Mouse (Mus musculus) erythroblast, embryonic 14.5 days (primary cell): Measurements from ENCODE around the gene Foxp1. TPM values are rescaled to one million over a fixed set of nuclear protein-coding genes. Genes with fewer than 3 reads are reported as not detected.

Source experiments
- H3K27me3 ChIP-seq: 2 replicates; pipeline ENCODE4 v1.6.1; 2012; ENCODE audit warnings: inconsistent platforms; ENCODE audit not compliant: control insufficient read depth
- H3K36me3 ChIP-seq: 2 replicates; pipeline ENCODE4 v1.6.1; 2012; ENCODE audit warnings: mild to moderate bottlenecking, inconsistent platforms; ENCODE audit not compliant: control insufficient read depth
- H3K4me1 ChIP-seq: 2 replicates; pipeline ENCODE4 v1.6.1; 2012; ENCODE audit warnings: inconsistent platforms; ENCODE audit not compliant: control insufficient read depth
- H3K4me3 ChIP-seq: replicated peaks from 2 replicates; pipeline ENCODE3; 2012; ENCODE audit warnings: moderate library complexity, mild to moderate bottlenecking, inconsistent platforms
- H3K9me3 ChIP-seq: 2 replicates; pipeline ENCODE4 v1.6.1; 2012; ENCODE audit warnings: low read length, inconsistent platforms, mixed read lengths; ENCODE audit not compliant: control insufficient read depth
- GATA1 ChIP-seq: IDR thresholded peaks from 2 replicates; pipeline ENCODE4 v1.6.1; 2012; ENCODE audit warnings: low read length, inconsistent platforms, mixed read lengths
- TAL1 ChIP-seq: IDR thresholded peaks from 3 replicates; pipeline ENCODE4 v1.6.1; 2012; ENCODE audit warnings: low read length, inconsistent platforms, mixed read lengths
- polyA plus RNA-seq: library from polyadenylated mRNA; stranded (reverse); fragments of >175 nt; gene quantifications from 2 replicates; pipeline ENCODE4 v1.2.3, GENCODE M21; 2012

Foxp1 gene
- polyA plus RNA-seq, 1 experiment: 1.7 TPM

- Histone ChIP-seq H3K4me1 (peaks cover 3% of the 10 kb centered on the region; the same call in 1 of the 2 replicates), H3K9me3 (no peaks in the 10 kb centered on the region), H3K27me3 (peaks cover 20% of the 10 kb centered on the region), H3K4me3 (no peak overlapping the region), H3K36me3 (no peaks in the 10 kb centered on the region)
- TF ChIP-seq TAL1 (no peak), GATA1 (no peak)
Measured at GRCm38 (mm10) chr6:99207226-99207885, 315.2 kb downstream of the Foxp1 start.

- Histone ChIP-seq H3K4me3 (no peak overlapping the region), H3K4me1 (peaks cover 3% of the 10 kb centered on the region; the same call in 1 of the 2 replicates), H3K9me3 (no peaks in the 10 kb centered on the region), H3K27me3 (peaks cover 20% of the 10 kb centered on the region), H3K36me3 (no peaks in the 10 kb centered on the region)
- TF ChIP-seq TAL1 (no peak), GATA1 (no peak)
Measured at GRCm38 (mm10) chr6:99206437-99206870, 316.1 kb downstream of the Foxp1 start.

- H3K4me3 ChIP-seq: no peak overlapping the region
- H3K36me3 ChIP-seq: no peaks in the 10 kb centered on the region
- H3K9me3 ChIP-seq: no peaks in the 10 kb centered on the region
- H3K4me1 ChIP-seq: peaks cover 3% of the 10 kb centered on the region; the same call in 1 of the 2 replicates
- peaks cover 20% of the 10 kb centered on the region for H3K27me3 ChIP-seq
- TF ChIP-seq GATA1 (no peak), TAL1 (no peak)
Measured at GRCm38 (mm10) chr6:99205587-99206436, 316.7 kb downstream of the Foxp1 start.

- Histone ChIP-seq H3K9me3 (no peaks in the 10 kb centered on the region), H3K4me3 (no peak overlapping the region), H3K27me3 (peaks cover 20% of the 10 kb centered on the region), H3K4me1 (peaks cover 3% of the 10 kb centered on the region; the same call in 1 of the 2 replicates), H3K36me3 (no peaks in the 10 kb centered on the region)
- no peak for TF ChIP-seq TAL1
- TF ChIP-seq GATA1: no peak
Measured at GRCm38 (mm10) chr6:99204780-99205586, 317.5 kb downstream of the Foxp1 start.

- TF ChIP-seq TAL1: no peak
- TF ChIP-seq GATA1: no peak
- peaks cover 20% of the 10 kb centered on the region for H3K27me3 ChIP-seq
- peaks cover 3% of the 10 kb centered on the region; the same call in 1 of the 2 replicates for H3K4me1 ChIP-seq
- no peak overlapping the region for H3K4me3 ChIP-seq
- no peaks in the 10 kb centered on the region for H3K9me3 ChIP-seq
- H3K36me3 ChIP-seq: no peaks in the 10 kb centered on the region
Measured at GRCm38 (mm10) chr6:99204052-99204779, 318.3 kb downstream of the Foxp1 start.

- Histone ChIP-seq H3K4me3 (no peak overlapping the region), H3K27me3 (peaks cover 20% of the 10 kb centered on the region), H3K36me3 (no peaks in the 10 kb centered on the region), H3K9me3 (no peaks in the 10 kb centered on the region), H3K4me1 (peaks cover 3% of the 10 kb centered on the region; the same call in 1 of the 2 replicates)
- TF ChIP-seq GATA1: no peak
Measured at GRCm38 (mm10) chr6:99203231-99203630, 319.3 kb downstream of the Foxp1 start.

GRCm38 (mm10) chr6:99202781-99203180, 319.7 kb downstream of the Foxp1 start:
- H3K4me3 ChIP-seq: no peak overlapping the region
- H3K9me3 ChIP-seq: no peaks in the 10 kb centered on the region
- no peak for TF ChIP-seq TAL1
- TF ChIP-seq GATA1: no peak
- no peaks in the 10 kb centered on the region for H3K36me3 ChIP-seq
- peaks cover 3% of the 10 kb centered on the region; the same call in 1 of the 2 replicates for H3K4me1 ChIP-seq
- peaks cover 20% of the 10 kb centered on the region for H3K27me3 ChIP-seq

GRCm38 (mm10) chr6:99201271-99201705, 321.2 kb downstream of the Foxp1 start:
- Histone ChIP-seq H3K4me1 (peaks cover 3% of the 10 kb centered on the region; the same call in 1 of the 2 replicates), H3K36me3 (no peaks in the 10 kb centered on the region), H3K27me3 (peaks cover 20% of the 10 kb centered on the region), H3K9me3 (no peaks in the 10 kb centered on the region), H3K4me3 (no peak overlapping the region)
- no peak for TF ChIP-seq TAL1
- TF ChIP-seq GATA1: no peak
